Mouse (Mus musculus) ES-E14 (cell line): ENCODE measurements around the gene Pcp4.

Experiments used
- CHD2 ChIP-seq: IDR thresholded peaks from 2 replicates; pipeline ENCODE4 v1.6.1; 2014; ENCODE audit warnings: mild to moderate bottlenecking, low read depth, low read length, inconsistent platforms
- HCFC1 ChIP-seq: IDR thresholded peaks from 2 replicates; pipeline ENCODE4 v1.6.1; 2012; ENCODE audit warnings: low read length, inconsistent platforms, borderline replicate concordance; ENCODE audit not compliant: insufficient read depth

DNA sequence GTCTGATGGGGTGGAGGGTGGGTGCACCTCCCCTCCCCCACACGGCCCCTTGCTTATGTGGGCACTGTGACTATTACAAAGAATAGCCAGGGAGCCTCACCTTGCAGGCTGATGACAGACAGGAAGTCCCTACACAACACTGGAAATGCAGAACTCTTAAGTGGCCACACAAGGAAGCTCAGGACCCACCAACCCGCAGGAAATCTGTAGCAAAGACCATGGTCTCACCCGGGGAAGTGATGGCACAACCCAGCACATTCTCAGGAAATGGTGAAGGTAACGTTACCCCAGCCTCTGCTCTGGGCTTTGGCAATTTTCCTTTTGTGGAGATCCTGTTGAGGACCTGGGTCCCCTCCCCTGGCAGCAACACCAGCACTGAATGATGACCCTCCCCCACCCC, 27.7 kb upstream of the Pcp4 start:
- TF ChIP-seq HCFC1 (no peak), CHD2 (no peak)
